Mouse (Mus musculus): ENCODE data around the gene Grin2c. TPM values are rescaled to one million over a fixed set of nuclear protein-coding genes. Genes with fewer than 3 reads are reported as not detected.

Gene Grin2c
- total and polyA plus RNA-seq, 3 experiments: not detected

GRCm38 (mm10) chr11:115242746-115243145, 24.3 kb downstream of the Grin2c start:
- Histone ChIP-seq H3K27me3 (ENCODE audit: control insufficient read depth in 1 of 2, insufficient read depth in 2 of 2, low read length in 2 of 2) (no peaks in the 10 kb centered on the region), H3K27ac (ENCODE audit: control insufficient read depth, low read depth, low read length) (no peak overlapping the region), H3K79me2 (ENCODE audit: control insufficient read depth, insufficient read depth, low read length, poor library complexity) (no peaks in the 10 kb centered on the region), H3K9me3 (replicated peaks; ENCODE audit: insufficient read depth, low read length) (no peaks in the 10 kb centered on the region), H3K4me1 (ENCODE audit: control insufficient read depth in 1 of 2, insufficient read depth in 2 of 2, low read length in 2 of 2) (no peaks in the 10 kb centered on the region), H3K4me3 (ENCODE audit: control insufficient read depth in 1 of 2, insufficient read depth in 1 of 2, low read depth in 2 of 2, low read length in 2 of 2) (no peak overlapping the region), H3K36me3 (ENCODE audit: control insufficient read depth in 1 of 2, insufficient read depth in 2 of 2, low read length in 2 of 2) (no peaks in the 10 kb centered on the region; a peak in 2 of 4 replicates), H3K9ac (ENCODE audit: control insufficient read depth, low read depth, low read length, poor library complexity, severe bottlenecking) (no peak overlapping the region)
- DNase-seq (ENCODE audit: low read depth, low spot score): no peak
- TF ChIP-seq SMC3 (IDR thresholded peaks at IDR 0.05; ENCODE audit: low read depth, low read length) (no peak), HCFC1 (IDR thresholded peaks at IDR 0.05; ENCODE audit: low read depth, low read length) (no peak), NELFE (IDR thresholded peaks at IDR 0.05; ENCODE audit: low read depth, low read length) (no peak), JUND (IDR thresholded peaks at IDR 0.05; ENCODE audit: low read depth, low read length) (no peak), BHLHE40 (IDR thresholded peaks at IDR 0.05; ENCODE audit: borderline replicate concordance, low read depth, low read length) (no peak), RCOR1 (IDR thresholded peaks at IDR 0.05; ENCODE audit: low read depth, low read length) (no peak)

DNA sequence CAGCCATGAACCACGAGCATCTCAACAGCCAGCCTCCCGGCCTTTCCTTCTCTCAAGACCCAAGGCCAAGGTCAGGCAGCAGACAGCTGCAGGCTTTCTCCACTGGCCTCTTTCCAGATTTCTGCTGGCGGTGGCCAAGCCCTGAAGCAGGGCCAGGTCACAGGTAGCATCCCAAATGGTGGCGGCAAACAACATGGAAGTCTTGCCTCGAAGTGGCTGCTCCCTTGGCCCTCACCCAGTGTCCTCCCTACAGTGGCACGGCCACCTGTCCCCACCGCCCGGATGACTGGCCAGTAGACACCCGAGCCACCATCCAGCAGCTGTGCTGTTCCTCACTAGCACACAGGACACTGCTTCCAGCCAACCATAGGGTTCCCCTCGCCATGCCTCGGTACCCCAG, 25.6 kb downstream of the Grin2c start:
- TF ChIP-seq HCFC1 (IDR thresholded peaks at IDR 0.05; ENCODE audit: low read depth, low read length) (no peak), ZC3H11A (IDR thresholded peaks at IDR 0.05; ENCODE audit: low read depth, low read length) (no peak), E2F4 (IDR thresholded peaks at IDR 0.05; ENCODE audit: borderline replicate concordance, low read depth, low read length) (no peak), USF2 (IDR thresholded peaks at IDR 0.05; ENCODE audit: borderline replicate concordance in 1 of 2, insufficient read depth in 1 of 2, low read depth in 1 of 2, low read length in 2 of 2) (no peak), GABPA (IDR thresholded peaks at IDR 0.05; ENCODE audit: low read depth, low read length) (no peak), UBTF (IDR thresholded peaks at IDR 0.05; ENCODE audit: borderline replicate concordance, insufficient read depth, low read depth, low read length) (no peak), MEF2A (IDR thresholded peaks at IDR 0.05; ENCODE audit: extremely low read depth, insufficient replicate concordance, low read depth, low read length, poor library complexity, severe bottlenecking) (no peak), TBP (IDR thresholded peaks at IDR 0.05; ENCODE audit: low read depth, low read length) (no peak), BHLHE40 (IDR thresholded peaks at IDR 0.05; ENCODE audit: borderline replicate concordance, low read depth, low read length) (no peak), MAX (IDR thresholded peaks at IDR 0.05; ENCODE audit: low read length) (no peak), MYB (IDR thresholded peaks at IDR 0.05; ENCODE audit: low read depth, low read length) (no peak), RCOR1 (IDR thresholded peaks at IDR 0.05; ENCODE audit: low read depth, low read length) (no peak), KAT2A (conservative IDR thresholded peaks at IDR 0.05; ENCODE audit: low read depth, low read length) (no peak), CTCF (IDR thresholded peaks at IDR 0.05 in 2 of 3, conservative IDR thresholded peaks at IDR 0.05 in 1 of 3; ENCODE audit: control insufficient read depth in 1 of 3, insufficient read depth in 1 of 3, low read depth in 2 of 3, low read length in 3 of 3, poor library complexity in 1 of 3, severe bottlenecking in 1 of 3) (no peak), CHD2 (IDR thresholded peaks at IDR 0.05; ENCODE audit: low read length) (no peak), POLR2AphosphoS5 (IDR thresholded peaks at IDR 0.05; ENCODE audit: borderline replicate concordance, low read depth, low read length) (no peak), GATA1 (IDR thresholded peaks at IDR 0.05; ENCODE audit: low read depth, low read length) (no peak)
- Histone ChIP-seq H3K4me1 (ENCODE audit: control insufficient read depth in 1 of 2, insufficient read depth in 2 of 2, low read length in 2 of 2) (no peaks in the 10 kb centered on the region), H3K9ac (ENCODE audit: control insufficient read depth, low read depth, low read length, poor library complexity, severe bottlenecking) (no peak overlapping the region), H3K4me3 (ENCODE audit: control insufficient read depth in 1 of 2, insufficient read depth in 1 of 2, low read depth in 2 of 2, low read length in 2 of 2) (no peak overlapping the region), H3K79me2 (ENCODE audit: control insufficient read depth, insufficient read depth, low read length, poor library complexity) (no peaks in the 10 kb centered on the region), H3K36me3 (ENCODE audit: control insufficient read depth in 1 of 2, insufficient read depth in 2 of 2, low read length in 2 of 2) (no peaks in the 10 kb centered on the region; a peak in 2 of 4 replicates), H3K27me3 (ENCODE audit: control insufficient read depth in 1 of 2, insufficient read depth in 2 of 2, low read length in 2 of 2) (no peaks in the 10 kb centered on the region), H3K27ac (ENCODE audit: control insufficient read depth, low read depth, low read length) (no peak overlapping the region), H3K9me3 (replicated peaks; ENCODE audit: insufficient read depth, low read length) (no peaks in the 10 kb centered on the region)
- no peak for DNase-seq (ENCODE audit: low read depth, low spot score)

Data from MEL (cell line).